Comparison of ENCODE assay signal across 7 mouse cellular contexts in genomic region chr17:13131710-13132109, GRCm38 (mm10). TPM values are rescaled to one million over a fixed set of nuclear protein-coding genes. Genes with fewer than 3 reads are reported as not detected.
A peak's percentile ranks its signal among the peaks of the same experiment; 100 is the strongest.
DNase-seq lines count a peak whose midpoint lies in the region; ATAC-seq and TF ChIP-seq lines count a peak whose summit lies in the region.
"Not testable (repeated sequence)": the region's sequence is repeated elsewhere in the genome, so short reads cannot be mapped to it uniquely, and the experiment has no call there.
"Had no signal": no experiment of that assay in that cellular context is flagged by ENCODE, and none has a peak within 500 bp of the region (broad histone marks: within the 10 kb centered on the region; RNA-seq: fewer than 3 reads in every experiment).

Unc93a (minus strand) TSS chr17:13131810.

- TF ChIP-seq POLR2A in limb, embryonic 14.5 days (IDR thresholded peaks at IDR 0.05; ENCODE audit: borderline replicate concordance, extremely low read depth, insufficient read depth, insufficient read length); small intestine, adult 2 months (IDR thresholded peaks at IDR 0.05; ENCODE audit: low read depth, low read length); testis, adult 2 months (IDR thresholded peaks at IDR 0.05; ENCODE audit: control insufficient read depth, low read depth, low read length): not testable (repeated sequence)

- 58% methylated on average over 3 of the region's 4 CpGs for WGBS in limb, embryonic 14.5 days
- 61% methylated on average over 3 of the region's 4 CpGs for WGBS in small intestine, adult 2 months

- not testable (repeated sequence) for H3K27me3 ChIP-seq in limb, embryonic 14.5 days (ENCODE audit: control insufficient read depth, insufficient read depth, low read length); small intestine, adult 2 months (ENCODE audit: control insufficient read depth, insufficient read depth, low read length); testis, adult 2 months (ENCODE audit: control insufficient read depth, insufficient read depth, low read length)

- H3K36me3 ChIP-seq in limb, embryonic 14.5 days (ENCODE audit: control insufficient read depth, insufficient read depth, low read length); small intestine, adult 2 months (ENCODE audit: control insufficient read depth, insufficient read depth, low read length); testis, adult 2 months (ENCODE audit: control insufficient read depth, insufficient read depth, low read length): not testable (repeated sequence)

- not testable (repeated sequence) for H3K4me3 ChIP-seq in limb, embryonic 14.5 days (replicated peaks; ENCODE audit: low read length); small intestine, adult 2 months (ENCODE audit: low read depth, low read length); testis, adult 2 months (ENCODE audit: control insufficient read depth, low read depth, low read length)

- H3K9ac ChIP-seq in limb, embryonic 14.5 days (ENCODE audit: low read depth, low read length, severe bottlenecking) = not testable (repeated sequence)

- ATAC-seq in limb, embryonic 14.5 days (ENCODE audit: low FRiP score, low read depth) = 0 out of 2 replicates have a peak, but pooled peaks have one; percentile 32

- not testable (repeated sequence) for H3K4me2 ChIP-seq in limb, embryonic 14.5 days (replicated peaks; ENCODE audit: low read depth, low read length, severe bottlenecking)

- not testable (repeated sequence) for TF ChIP-seq CTCF in small intestine, adult 2 months (IDR thresholded peaks at IDR 0.05; ENCODE audit: extremely low read depth, insufficient read length, insufficient replicate concordance, low read depth, low read length); testis, adult 2 months (IDR thresholded peaks at IDR 0.05; ENCODE audit: control insufficient read depth, insufficient read depth, insufficient replicate concordance, low read depth, low read length)

- not testable (repeated sequence) for H3K27ac ChIP-seq in limb, embryonic 14.5 days (replicated peaks; ENCODE audit: low read depth, low read length); testis, adult 2 months (ENCODE audit: control insufficient read depth, insufficient read depth, low read depth, low read length)
- H3K27ac ChIP-seq in small intestine, adult 2 months (ENCODE audit: insufficient read depth, low read depth, low read length) = peak within 1 kb of the TSS; percentile 71

- H3K4me1 ChIP-seq in limb, embryonic 14.5 days (ENCODE audit: control insufficient read depth, insufficient read depth, low read length); small intestine, adult 2 months (ENCODE audit: control insufficient read depth, insufficient read depth, insufficient read length, low read length); testis, adult 2 months (ENCODE audit: control insufficient read depth, insufficient read depth, low read length): not testable (repeated sequence)

- H3K9me3 ChIP-seq in limb, embryonic 14.5 days (ENCODE audit: control insufficient read depth, low read length) = not testable (repeated sequence)

- not testable (repeated sequence) for DNase-seq in limb, embryonic 14.5 days (ENCODE audit: low spot score)

RNA-seq across cellular contexts. Expression of gene Unc93a, which starts in this region (rescaled TPM):
- polyA plus RNA-seq in limb, embryonic 14.5 days (2012; rRNA removed) = 0.10 TPM in 2 replicates
- polyA plus RNA-seq in limb, embryonic 14.5 days (2014; fragmentation: Nextera tagmentation; extraction: Ambion mirVana) = 0.12 and 0.21 TPM in 2 replicates
- 0.77 and 15.8 TPM in 2 replicates for polyA plus RNA-seq in small intestine, adult 2 months (2012; rRNA removed)
- 13.6 and 13.9 TPM in 2 replicates for polyA plus RNA-seq in testis, adult 2 months (2012; rRNA removed)
- polyA plus RNA-seq: activated CD4-positive, CD25-positive, alpha-beta regulatory T cell, adult 4 months; C2C12; CD4-positive, CD25-positive, alpha-beta regulatory T cell, adult 4 months; G1E had no signal

Comparison
In these comparisons a context has a peak if more than half of its experiments do, and no peak if none do; other contexts are left out.
1. Peak in ATAC-seq in limb, embryonic 14.5 days; RNA of the gene not detected or under 1 TPM.